Mouse (Mus musculus) fat pad, adult 2 months (tissue): ENCODE results near the gene Kif12.

Source experiments
- DNase-seq: peaks from one replicate; pipeline ENCODE4 v3.0.0-alpha.2; 2011; ENCODE audit warnings: low read depth, low spot score; ENCODE audit errors: extremely low read depth

The Kif12 gene

GRCm38 (mm10) chr4:63158961-63159592 is 12.9 kb downstream of the Kif12 start:
- DNase-seq, result no peak

GRCm38 (mm10) chr4:63158192-63158591 is 13.7 kb downstream of the Kif12 start:
- no peak for DNase-seq

- no peak for DNase-seq
Observed at GRCm38 (mm10) chr4:63156726-63157634, 15.0 kb downstream of the Kif12 start.

GRCm38 (mm10) chr4:63155596-63155995 is 16.3 kb downstream of the Kif12 start:
- DNase-seq, result no peak

- DNase-seq, result no peak
Observed at GRCm38 (mm10) chr4:63154699-63155098, 17.2 kb downstream of the Kif12 start, which contains the start of gene Ambp. Ambp (minus strand) TSS chr4:63154799.

GRCm38 (mm10) chr4:63154028-63154427 is 17.9 kb downstream of the Kif12 start:
- DNase-seq, result no peak

- no peak for DNase-seq
Observed at GRCm38 (mm10) chr4:63151127-63151526, 20.8 kb downstream of the Kif12 start.

- DNase-seq, result no peak
Observed at GRCm38 (mm10) chr4:63147268-63147667, 24.7 kb downstream of the Kif12 start.

- DNase-seq, result no peak
Observed at GRCm38 (mm10) chr4:63129891-63130624, 41.9 kb downstream of the Kif12 start.

GRCm38 (mm10) chr4:63124861-63125466 is 47.0 kb downstream of the Kif12 start:
- no peak for DNase-seq

GRCm38 (mm10) chr4:63118639-63119437 is 53.1 kb downstream of the Kif12 start:
- no peak for DNase-seq
